Mouse (Mus musculus) C2C12 (cell line): ENCODE data around the gene Rhou. TPM values are rescaled to one million over a fixed set of nuclear protein-coding genes. Genes with fewer than 3 reads are reported as not detected.
"Not testable (repeated sequence)": the region's sequence is repeated elsewhere in the genome, so short reads cannot be mapped to it uniquely, and the experiment has no call there.

Source experiments
- H3K27me3 ChIP-seq: one replicate; pipeline ENCODE4 v1.6.1; 2011; ENCODE audit not compliant: control insufficient read depth, insufficient read depth, insufficient read length
- H3K36me3 ChIP-seq: one replicate; pipeline ENCODE4 v1.6.1; 2011; ENCODE audit not compliant: control insufficient read depth, insufficient read depth
- H3K4me3 ChIP-seq: one replicate; pipeline ENCODE4 v1.5.1; 2011; ENCODE audit warnings: mild to moderate bottlenecking, control low read depth; ENCODE audit not compliant: poor library complexity, insufficient read depth, severe bottlenecking
- H3K79me2 ChIP-seq: one replicate; pipeline ENCODE4 v1.6.1; 2011; ENCODE audit not compliant: control insufficient read depth, insufficient read depth
- H3K79me3 ChIP-seq: one replicate; pipeline ENCODE4 v1.6.1; 2011; ENCODE audit warnings: low read depth, control low read depth
- H3ac ChIP-seq: one replicate; pipeline ENCODE3; 2011; ENCODE audit warnings: low read depth; ENCODE audit not compliant: control insufficient read depth, insufficient read length
- CEBPB ChIP-seq: IDR thresholded peaks from one replicate; pipeline ENCODE4 v1.6.1; 2011; ENCODE audit warnings: low read depth, mild to moderate bottlenecking, control low read depth, moderate library complexity
- CTCF ChIP-seq: IDR thresholded peaks from one replicate; pipeline ENCODE4 v1.5.1; 2011; ENCODE audit not compliant: control insufficient read depth, insufficient read depth, insufficient read length
- FOSL1 ChIP-seq: IDR thresholded peaks from one replicate; pipeline ENCODE4 v1.8.0; 2011; ENCODE audit warnings: mild to moderate bottlenecking, low read length; ENCODE audit not compliant: poor library complexity, insufficient read depth, severe bottlenecking
- MAX ChIP-seq: IDR thresholded peaks from one replicate; pipeline ENCODE4 v1.6.1; 2011; ENCODE audit warnings: mild to moderate bottlenecking, control low read depth
- MYOD1 ChIP-seq: IDR thresholded peaks from one replicate; pipeline ENCODE4 v1.6.1; 2011; ENCODE audit warnings: low read depth; ENCODE audit not compliant: control insufficient read depth, insufficient read length
- MYOG ChIP-seq: IDR thresholded peaks from one replicate; pipeline ENCODE4 v1.6.1; 2011; ENCODE audit not compliant: control insufficient read depth, insufficient read length; ENCODE audit errors: extremely low read depth
- USF1 ChIP-seq: IDR thresholded peaks from one replicate; pipeline ENCODE4 v1.6.1; 2011; ENCODE audit warnings: low read depth, mild to moderate bottlenecking, control low read depth, moderate library complexity
- long read RNA-seq, 2 experiments: library from polyadenylated mRNA; unstranded; transcript quantifications; one replicate each; pipeline ENCODE4 v2.0.0; 2019 to 2020
- polyA plus RNA-seq: library from polyadenylated mRNA; unstranded; fragments of >200 nt; fragmentation: generic; extraction: Trizol; gene quantifications from one replicate; pipeline ENCODE4 v1.2.1, GENCODE M21; 2012; ENCODE audit warnings: missing spikeins

The Rhou gene
- polyA plus RNA-seq = 22.7 TPM
- long read RNA-seq, experiment 1, partial matches to known transcripts = 0 of 6 reads
- long read RNA-seq, experiment 1, other reads (novel, unspliced or antisense) = 6 of 6 reads
- long read RNA-seq, experiment 2, partial matches to known transcripts = 0 of 3 reads
- long read RNA-seq, experiment 2, other reads (novel, unspliced or antisense) = 1 of 3 reads

DNA sequence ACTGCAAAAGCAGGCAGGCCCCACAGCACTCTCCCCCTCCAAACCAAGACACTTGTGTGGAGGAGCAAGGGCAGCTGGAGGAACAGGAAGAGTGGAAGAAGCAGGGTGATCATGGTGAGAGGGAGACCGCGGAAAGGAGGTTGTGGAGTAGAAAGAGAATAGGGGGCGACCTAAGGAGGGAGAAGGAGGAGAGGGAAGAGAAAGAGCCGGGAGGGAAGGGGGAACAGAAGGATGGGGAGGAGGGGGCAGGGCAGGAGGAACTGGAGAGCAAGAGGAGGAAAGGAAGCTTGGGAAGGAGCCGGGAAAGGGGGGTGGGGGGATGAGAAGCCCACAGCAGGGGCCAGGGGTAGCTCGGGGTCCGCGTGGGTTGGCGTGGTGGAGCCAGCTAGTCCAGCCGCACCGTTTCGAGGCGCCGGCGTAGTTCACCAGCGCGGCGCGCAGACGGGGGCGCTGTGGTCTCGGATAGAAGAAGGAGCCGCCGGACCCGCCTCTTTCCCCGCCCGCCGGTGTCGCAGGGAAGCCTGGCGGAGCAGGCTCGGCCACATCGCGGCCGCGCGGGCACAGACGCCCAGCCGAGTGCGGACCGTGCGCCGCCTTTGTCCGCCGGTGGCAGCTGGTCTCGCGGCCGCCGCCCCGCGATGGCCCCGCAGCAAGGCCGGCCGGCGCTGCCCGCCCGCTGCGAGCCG is at the start of gene Rhou:
Gene Rhou, plus strand, starts transcription at position 622 of the 686 bp plus-strand sequence.
- TF ChIP-seq CTCF (peak; percentile 92), FOSL1 (no peak), MAX (peak; percentile 46), MYOD1 (no peak), CEBPB (no peak)

DNA sequence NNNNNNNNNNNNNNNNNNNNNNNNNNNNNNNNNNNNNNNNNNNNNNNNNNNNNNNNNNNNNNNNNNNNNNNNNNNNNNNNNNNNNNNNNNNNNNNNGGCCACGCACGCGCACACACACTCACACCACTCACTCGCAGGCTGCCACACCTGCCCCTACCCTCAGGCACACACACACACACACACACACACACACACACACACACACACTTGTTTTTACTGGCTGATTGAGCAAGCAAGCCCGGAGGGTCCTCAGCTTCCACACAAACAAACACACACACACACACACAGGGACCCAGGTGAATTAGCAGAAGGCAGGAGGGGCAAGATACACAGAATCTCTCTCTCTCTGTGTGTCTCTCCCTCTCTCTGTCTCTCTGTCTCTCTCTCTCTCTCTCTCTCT is 41.1 kb upstream of the Rhou start:
- not testable (repeated sequence) for H3K4me3 ChIP-seq, H3K36me3 ChIP-seq, H3K27me3 ChIP-seq, H3K79me2 ChIP-seq, H3K79me3 ChIP-seq, H3ac ChIP-seq

More for the DNA sequence above, at the start of gene Rhou:
- Histone ChIP-seq H3K79me2 (peaks cover 46% of the 10 kb centered on the region), H3K4me3 (peak within 1 kb of the TSS; percentile 59), H3ac (peak within 1 kb of the TSS; percentile 98), H3K36me3 (peaks cover 26% of the 10 kb centered on the region), H3K27me3 (no peaks in the 10 kb centered on the region), H3K79me3 (peaks cover 22% of the 10 kb centered on the region)

DNA sequence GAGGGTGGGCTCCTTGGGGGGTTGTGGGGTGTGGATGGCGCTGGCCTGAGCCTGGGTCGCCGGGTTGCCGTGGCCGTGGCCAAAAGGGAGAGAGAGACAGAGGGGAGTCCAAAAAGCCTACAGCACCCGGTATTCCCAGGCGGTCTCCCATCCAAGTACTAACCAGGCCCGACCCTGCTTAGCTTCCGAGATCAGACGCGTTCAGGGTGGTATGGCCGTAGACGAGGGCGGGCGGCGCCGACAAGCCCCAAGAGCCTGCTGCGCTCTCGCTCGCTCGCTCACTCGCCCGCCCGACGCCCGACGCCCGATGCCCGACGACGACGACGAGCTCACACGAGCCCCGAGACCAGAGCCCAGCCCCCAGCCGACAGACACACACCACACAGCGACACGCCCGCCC is 30.2 kb upstream of the Rhou start:
- not testable (repeated sequence) for H3K79me2 ChIP-seq, H3K4me3 ChIP-seq, H3K36me3 ChIP-seq, H3ac ChIP-seq, H3K79me3 ChIP-seq, H3K27me3 ChIP-seq

DNA sequence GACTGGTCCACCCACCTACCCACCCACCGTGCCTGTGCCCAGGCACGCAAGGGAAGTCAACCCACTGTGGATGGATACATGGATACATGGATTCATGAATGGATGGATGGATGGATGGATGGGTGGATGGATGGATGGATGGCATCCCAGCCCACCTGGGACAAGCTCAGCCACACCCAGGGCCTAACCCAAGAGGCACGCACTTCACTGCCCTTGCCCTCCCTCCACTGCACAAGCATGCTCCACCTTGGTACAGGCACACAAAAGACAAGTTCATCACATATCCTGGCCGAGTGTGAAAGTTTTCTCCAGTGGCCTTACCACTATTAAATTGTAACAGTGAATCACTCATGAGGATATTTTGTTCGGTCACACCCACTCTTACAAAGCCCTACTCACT is 29.5 kb upstream of the Rhou start:
- Histone ChIP-seq H3K27me3 (no peaks in the 10 kb centered on the region), H3K79me2 (no peaks in the 10 kb centered on the region), H3K79me3 (no peaks in the 10 kb centered on the region), H3ac (no peak overlapping the region), H3K36me3 (no peaks in the 10 kb centered on the region), H3K4me3 (no peak overlapping the region)
- TF ChIP-seq MYOD1 (no peak), CEBPB (no peak), USF1 (no peak), MYOG (no peak), FOSL1 (no peak), CTCF (no peak), MAX (no peak)

DNA sequence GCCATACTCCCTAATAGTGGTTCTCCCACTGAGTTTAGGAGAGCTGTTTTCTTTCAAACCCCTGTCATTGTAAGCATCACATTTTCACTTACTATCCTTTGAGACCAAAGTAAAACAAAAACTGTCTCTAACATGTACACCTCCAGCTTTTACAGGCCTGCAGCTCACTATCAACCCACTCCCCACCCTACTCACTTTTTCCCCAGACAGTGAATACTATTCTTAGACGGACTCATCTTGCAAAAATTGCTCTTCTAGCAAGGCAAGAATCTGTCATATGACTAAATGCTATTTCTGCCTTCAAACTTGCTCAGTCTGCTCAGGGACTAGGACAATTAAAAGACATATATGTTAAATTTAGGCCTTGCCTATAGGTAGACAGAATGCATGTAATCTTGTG is 29.0 kb upstream of the Rhou start:
- no peaks in the 10 kb centered on the region for H3K79me2 ChIP-seq
- H3K79me3 ChIP-seq = no peaks in the 10 kb centered on the region
- H3ac ChIP-seq = no peak overlapping the region
- no peaks in the 10 kb centered on the region for H3K36me3 ChIP-seq
- no peak overlapping the region for H3K4me3 ChIP-seq
- TF ChIP-seq FOSL1 (no peak), MYOD1 (no peak), MYOG (no peak), CEBPB (no peak), USF1 (no peak), MAX (no peak), CTCF (no peak)
- H3K27me3 ChIP-seq = no peaks in the 10 kb centered on the region

DNA sequence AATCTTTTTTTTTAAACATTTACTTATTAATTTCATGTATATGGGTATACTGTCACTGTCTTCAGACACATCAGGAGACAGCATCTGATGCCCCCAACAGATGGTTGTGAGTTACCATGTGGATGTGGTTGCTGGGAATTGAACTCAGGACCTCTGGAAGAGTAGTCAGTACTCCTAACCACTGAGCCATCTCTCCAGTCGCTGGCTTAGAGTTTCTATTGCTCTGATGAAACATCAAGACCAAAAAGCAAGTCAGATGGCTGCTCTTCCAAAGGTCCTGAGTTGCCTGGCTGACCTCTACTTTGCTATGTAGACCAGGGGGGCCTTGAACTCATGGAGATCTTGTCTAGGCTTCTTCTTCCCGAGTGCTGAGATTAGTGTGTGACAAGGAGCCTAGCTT is 28.0 kb upstream of the Rhou start:
- H3K27me3 ChIP-seq = no peaks in the 10 kb centered on the region
- H3K79me3 ChIP-seq = no peaks in the 10 kb centered on the region
- H3K79me2 ChIP-seq = no peaks in the 10 kb centered on the region
- H3K36me3 ChIP-seq = no peaks in the 10 kb centered on the region
- H3ac ChIP-seq = no peak overlapping the region
- TF ChIP-seq MYOD1 (no peak), USF1 (no peak), CEBPB (no peak), FOSL1 (no peak), MYOG (no peak), MAX (no peak), CTCF (no peak)
- H3K4me3 ChIP-seq = no peak overlapping the region
